Mouse (Mus musculus): ENCODE measurements around the gene Ripor2.

Ripor2 gene

DNA sequence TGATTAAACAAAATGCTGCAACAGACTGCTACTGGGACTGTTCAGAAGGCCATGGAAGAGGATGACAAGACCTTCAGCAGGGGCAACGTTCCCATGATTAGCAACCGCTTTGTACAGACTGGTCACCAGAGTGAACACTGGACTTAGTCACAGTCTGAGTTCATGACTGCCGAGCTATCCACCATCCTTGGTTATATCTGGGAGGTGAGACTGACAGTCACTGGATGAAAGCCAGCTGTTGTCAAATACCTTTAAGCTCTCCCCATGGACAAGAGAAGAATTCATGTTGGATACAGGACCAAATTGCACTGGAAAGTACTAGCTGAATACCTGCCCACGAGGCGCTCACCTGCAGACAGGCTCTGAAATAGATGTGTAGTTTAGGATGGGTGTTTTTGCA, 2.4 kb downstream of the Ripor2 start:
- DNase-seq (ENCODE audit: low spot score in 2 of 2) = no peak

DNA sequence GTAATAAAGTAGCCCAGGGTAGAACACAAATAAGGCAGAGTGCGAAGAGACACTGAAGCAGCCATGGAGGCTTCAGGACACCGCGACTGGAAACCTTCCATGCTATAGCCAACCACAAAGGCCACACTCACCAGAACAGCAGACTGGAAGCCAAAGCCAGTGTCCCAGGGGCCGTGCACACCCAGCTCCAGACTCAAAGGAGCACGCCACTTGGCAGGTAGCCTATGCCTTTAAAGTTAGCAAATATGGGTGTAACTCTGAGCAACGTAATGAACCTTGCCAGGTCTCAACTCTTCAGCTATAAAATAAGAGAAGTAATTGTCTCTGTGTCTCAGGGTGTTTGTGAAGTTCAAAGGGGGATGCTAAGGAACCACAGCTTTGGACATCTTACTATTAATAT, 2.9 kb downstream of the Ripor2 start:
- DNase-seq (ENCODE audit: low spot score in 2 of 2) = no peak

DNA sequence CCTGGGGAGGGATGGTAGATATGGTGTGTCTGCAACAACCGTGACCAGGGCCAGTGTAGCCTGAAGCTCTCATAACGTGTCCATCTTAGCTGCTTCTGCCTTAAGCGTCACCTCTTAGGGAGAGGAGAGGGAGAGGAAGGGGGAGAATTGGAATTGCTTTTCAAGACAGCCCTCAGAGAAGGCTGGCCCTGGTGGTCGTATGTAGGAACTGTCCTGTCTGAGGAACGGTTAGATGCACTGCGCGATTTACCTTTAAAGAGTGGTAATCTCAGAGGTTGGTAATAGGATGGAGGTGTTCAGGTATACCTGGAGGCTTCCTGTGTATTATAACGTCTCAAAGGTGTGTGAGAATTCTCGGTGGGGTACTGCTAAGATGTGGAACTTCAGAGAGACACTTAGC, 3.4 kb downstream of the Ripor2 start:
- DNase-seq (ENCODE audit: low spot score in 2 of 2) = no peak

DNA sequence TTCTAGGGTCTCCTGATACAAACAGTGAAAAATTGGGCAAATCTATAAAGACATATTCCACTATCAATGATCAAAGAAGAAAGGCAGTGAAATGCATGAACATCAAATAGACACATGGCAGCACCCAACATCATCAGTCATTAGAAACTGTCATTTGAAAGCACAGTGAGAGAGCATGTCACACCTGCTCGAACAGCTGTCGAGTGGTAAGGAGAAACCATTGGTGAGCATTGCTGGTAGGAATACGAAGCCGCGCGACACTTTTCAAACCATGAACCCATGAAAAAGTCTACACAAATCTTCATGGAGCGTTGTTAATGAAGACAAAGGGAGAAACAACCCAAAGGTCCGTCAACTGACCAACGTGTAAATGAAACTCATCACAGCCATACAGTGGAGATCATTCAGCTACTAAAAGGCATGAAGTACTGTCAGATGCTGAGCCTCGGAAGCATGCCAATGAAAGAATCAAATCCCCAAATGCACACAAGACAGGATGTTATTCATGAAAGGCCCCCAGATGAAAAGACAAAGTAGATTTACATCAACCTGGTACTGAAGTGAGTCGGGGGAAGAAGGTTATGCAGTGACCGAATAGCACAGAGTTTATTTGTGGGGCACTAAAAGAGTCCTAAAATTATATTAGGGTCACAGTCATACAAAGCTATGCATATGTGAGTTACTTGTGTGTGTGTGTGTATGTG, 5.4 kb downstream of the Ripor2 start:
- no peak for DNase-seq (ENCODE audit: low spot score in 2 of 2)

DNA sequence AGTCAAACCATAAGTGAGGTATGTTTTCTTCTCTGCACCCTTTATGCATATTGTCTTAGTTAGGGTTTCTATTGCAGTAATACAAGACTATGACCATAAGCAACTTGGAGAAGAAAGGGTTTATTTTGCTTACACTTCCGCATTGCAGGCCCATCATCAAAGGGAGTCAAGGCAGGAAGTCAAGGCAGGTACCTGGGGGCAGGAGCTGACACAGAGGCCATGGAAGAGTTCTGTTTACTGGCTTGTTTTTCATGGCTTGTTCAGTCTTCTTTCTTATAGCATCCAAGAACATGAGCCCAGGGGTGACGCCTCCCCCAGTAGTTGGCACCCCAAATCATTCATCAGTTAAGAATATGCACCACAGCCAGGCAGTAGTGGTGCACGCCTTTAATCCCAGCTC, 6.6 kb downstream of the Ripor2 start:
- no peak for DNase-seq (ENCODE audit: low spot score in 2 of 2)

DNA sequence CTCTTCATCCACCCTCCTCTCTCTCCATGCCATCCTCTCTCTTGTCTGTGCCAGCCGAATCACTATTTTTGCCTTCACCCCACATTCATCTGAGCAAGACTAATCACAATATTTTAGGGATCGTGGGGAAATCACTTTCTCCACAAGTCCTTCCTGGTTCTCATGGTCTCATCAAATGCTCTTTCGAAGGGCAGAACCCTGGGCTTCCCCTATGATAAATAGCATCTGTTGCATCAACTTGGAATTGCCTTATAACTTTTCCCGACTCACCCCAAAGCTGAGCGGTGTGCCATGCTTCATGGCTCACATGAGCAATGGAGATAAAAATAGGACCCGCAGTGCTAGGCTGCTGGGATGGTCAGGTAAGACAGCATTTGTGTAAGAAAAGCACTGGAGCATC, 9.7 kb downstream of the Ripor2 start:
- DNase-seq (ENCODE audit: low spot score in 2 of 2) = no peak

DNA sequence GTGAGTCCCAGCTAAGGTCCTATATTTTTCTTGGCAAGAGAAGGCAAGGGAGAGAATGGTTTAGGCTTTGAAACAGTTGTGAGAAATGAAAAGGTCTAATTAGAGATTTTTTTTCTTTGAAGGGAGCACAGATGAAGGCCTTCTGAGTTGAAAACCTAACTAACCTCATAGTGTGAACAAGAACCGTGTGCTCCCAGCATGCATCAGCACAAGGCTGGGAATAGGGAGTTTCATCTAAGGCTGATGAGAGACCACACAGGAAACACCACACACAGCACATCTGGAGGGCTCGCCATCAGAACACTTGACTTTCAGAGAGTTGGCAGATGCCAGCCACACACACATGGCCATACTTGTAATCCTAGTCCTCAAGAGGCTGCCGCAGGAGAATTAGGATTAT, 12.3 kb downstream of the Ripor2 start:
- no peak for DNase-seq (ENCODE audit: low spot score in 2 of 2)

DNA sequence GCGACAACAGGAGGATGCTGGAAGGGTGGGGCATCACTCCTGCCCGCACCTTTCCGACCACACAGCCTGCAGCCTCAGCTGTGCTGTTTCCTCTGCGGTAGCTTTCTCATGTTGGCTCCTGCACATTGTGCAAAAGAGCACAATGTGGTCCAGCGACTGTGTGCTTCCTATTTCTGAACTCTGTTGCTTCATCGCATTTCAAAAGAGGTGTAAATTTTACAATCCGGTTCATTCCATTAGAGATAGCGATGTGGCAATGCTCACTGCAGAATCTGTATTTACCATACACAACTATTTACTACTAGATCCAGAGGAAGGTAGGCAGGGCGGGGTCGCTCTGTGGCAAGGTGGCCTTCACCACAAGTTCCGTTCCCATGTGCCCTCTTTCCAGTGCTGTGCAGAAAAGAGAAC, 17.6 kb downstream of the Ripor2 start:
- no peak for DNase-seq (ENCODE audit: low spot score in 2 of 2)

DNA sequence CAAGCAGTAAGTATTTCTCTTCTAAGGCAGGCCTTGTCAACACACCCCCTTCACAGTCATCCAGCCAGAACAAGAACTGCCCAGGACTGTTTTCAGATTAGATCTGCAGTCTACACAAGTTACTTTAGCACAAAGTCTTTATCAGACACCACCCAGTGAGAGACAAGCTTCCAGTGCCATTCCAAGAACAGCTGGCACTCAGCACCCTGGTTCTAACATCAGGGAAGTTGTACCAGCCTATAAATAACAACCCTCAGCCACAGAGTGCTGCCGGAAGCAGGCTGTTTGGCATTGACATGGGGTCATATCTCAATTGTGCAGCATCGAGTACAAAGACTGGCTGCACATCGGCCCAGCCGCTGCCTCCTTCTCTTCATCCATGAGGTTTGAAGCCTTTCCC, 21.0 kb downstream of the Ripor2 start:
- DNase-seq (ENCODE audit: low spot score in 2 of 2) = no peak

DNA sequence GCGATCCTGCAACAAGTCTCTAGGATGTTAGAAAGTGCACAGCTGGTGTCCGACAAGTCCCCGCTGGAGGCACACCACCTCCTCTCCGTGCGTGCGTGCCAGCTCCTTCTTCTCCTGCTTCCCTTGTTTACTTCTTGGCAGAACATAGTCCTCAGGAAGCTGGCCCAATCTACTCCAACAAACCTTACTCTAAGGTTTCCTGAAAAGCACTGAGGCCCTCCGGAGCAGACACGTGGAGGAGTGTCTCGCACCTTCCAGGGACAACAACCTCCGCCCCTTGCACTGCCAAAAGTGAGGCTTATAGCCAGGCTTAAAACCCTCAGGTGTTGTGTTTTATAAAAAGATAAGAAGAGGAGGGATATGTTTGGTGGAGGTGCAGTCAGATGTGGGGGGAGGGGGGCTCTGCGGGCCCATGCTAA, 21.6 kb downstream of the Ripor2 start:
- DNase-seq (ENCODE audit: low spot score in 2 of 2) = no peak

DNA sequence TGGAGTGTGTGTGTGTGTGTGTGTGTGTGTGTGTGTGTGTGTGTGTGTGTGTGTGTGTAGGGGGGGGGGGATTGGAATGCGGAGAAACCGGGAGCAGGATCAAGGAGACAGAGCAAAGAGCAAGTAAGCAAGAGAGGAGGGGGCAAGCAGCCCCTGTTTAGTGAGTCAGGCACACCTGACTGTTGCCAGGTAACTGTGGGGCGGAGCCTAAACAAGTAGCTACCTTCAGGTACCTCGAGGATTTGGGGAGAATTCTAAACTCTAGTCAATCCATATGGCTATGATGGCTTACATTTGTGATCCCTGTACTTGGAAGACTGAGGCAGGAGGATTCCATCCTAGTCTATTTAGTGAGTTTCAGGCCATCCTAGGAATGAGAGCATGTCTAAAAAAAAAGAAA, 22.1 kb downstream of the Ripor2 start:
- DNase-seq (ENCODE audit: low spot score in 2 of 2) = no peak

DNA sequence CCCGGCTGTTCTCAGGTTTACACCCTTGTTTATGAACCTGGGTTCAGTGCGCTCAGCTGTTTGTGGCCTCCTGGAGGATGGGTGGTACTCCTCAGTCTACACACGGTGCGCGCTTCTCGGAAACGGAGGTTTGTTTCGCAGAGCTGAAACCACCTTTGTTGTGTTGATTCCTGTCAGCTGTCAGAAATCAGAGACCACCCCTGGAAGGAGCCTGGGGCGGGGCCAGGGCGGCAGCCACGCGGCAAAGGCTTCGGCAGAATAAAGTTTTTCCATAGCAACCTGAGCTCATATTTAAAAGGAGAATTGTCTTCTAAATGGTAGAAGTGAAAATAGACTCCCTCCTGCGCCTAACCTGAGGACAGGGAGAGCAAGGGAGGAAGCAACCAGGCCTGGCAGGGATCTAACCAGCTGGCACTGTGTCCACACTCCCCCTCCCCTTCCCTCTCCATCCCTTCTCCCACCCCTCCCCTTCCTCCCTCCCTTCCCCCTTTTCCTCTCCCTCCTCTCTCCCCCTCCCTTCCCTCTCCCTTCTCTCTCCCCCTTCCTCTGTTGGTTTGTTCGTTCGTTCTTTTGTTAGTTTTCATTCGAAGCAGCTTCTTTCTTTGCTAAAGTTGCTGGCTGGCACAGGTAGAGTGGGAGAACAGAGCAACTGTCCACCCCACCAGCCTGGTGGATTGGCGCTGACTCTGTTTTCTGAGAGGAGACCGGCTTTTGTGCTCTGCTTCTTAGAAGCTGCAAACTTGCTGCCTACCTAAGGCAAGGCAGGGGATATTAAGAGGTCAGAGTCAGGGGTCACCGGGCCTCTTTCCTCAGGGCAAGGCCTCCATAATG, 23.0 kb downstream of the Ripor2 start:
- no peak for DNase-seq (ENCODE audit: low spot score in 2 of 2)

DNA sequence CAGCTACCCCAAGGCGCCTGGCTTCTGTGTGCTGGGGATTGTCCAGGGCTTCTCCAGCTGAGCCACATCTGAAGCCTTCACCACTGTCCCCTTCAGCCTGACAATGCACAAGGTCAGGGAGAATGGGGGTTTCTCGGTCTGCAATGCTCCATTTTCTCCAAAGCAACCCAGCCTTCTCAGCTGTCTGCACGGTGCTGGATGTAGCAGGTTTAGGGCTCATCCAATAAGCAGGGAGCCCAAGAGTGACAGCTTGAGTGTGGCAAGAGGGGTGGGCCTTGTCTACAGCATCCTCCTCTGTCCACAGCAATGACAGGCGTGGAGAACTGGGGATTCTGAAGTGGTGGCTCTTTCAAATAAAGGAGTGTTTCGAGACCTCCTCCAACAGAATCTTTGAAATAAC, 23.8 kb downstream of the Ripor2 start:
- DNase-seq (ENCODE audit: low spot score in 2 of 2) = no peak

DNA sequence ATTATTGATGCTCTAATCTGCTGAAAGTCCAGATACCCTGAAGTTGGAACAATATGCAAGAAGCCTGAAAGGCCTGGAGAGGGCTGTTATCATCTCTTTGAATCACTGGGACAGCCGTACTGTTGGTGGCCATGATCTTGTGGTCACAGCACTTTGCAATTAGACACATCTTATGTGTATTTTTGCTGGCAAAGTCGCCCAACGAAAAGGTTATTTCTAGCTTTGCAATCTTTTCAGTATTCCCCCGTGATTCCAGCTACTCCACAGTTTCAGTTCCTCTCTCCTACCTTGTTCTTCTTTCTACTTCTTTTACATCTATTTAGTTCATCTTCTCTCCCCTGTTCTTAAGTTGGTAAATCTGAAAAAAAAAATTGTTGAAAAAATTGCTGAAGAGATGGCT, 26.0 kb downstream of the Ripor2 start:
- no peak for DNase-seq (ENCODE audit: low spot score in 2 of 2)

DNA sequence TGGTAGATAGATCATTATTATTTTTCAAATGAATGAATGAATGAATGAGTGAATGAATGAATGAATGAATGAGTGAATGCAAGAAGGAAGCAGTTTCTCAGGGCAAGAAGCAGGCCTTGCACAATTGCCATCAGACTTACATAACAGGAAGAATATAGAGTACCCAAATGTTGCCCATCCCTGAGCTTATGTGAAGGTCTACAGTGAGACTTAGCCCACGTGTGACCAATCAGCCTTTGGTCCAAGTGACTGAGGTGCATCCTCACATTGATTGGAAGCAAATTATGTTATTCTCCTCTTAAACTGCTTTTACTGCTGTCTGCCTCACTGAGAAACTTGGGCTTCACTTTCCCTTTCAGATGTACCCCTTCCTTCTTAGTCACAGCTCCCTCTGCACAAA, 26.7 kb downstream of the Ripor2 start:
- DNase-seq (ENCODE audit: low spot score in 2 of 2) = no peak

DNA sequence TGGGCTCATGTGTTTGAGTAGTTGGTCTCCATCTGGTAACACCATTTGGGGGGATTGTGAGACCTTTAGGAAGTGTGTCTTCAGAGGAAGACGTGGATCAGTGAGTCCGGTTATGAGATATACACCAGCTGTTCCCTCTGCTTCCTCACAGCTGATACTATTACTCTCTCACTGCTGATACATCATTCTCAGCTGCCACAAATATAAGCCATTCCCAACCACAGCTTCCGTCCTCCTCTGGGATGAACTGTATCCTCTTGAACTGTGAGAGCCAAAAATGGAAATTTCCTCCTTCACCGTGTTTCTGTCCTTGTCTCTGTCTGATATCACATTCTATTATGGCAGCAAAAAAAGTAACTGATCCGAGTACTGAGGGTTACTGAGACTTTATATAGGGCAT, 28.9 kb downstream of the Ripor2 start:
- no peak for DNase-seq (ENCODE audit: low spot score in 2 of 2)

DNA sequence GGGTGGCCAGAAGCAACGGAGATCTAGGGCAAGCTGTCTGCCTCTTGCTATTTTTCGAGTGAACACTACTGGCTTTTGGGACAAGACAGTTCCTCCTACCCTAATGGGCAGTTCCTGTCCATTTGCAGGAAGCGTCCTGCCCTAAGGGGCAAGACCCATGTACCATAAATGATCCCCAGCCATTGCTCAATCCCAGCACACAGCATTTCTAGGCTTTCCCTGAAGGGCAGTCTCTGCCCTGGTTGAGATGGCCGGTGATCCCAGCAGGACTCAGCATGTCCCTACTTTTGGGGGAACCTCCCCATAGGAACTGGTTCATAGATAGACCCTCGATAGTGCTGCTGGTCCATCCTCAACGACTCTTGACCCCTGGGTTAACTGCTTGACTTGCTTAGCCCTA, 31.0 kb downstream of the Ripor2 start:
- no peak for DNase-seq (ENCODE audit: low spot score in 2 of 2)

DNA sequence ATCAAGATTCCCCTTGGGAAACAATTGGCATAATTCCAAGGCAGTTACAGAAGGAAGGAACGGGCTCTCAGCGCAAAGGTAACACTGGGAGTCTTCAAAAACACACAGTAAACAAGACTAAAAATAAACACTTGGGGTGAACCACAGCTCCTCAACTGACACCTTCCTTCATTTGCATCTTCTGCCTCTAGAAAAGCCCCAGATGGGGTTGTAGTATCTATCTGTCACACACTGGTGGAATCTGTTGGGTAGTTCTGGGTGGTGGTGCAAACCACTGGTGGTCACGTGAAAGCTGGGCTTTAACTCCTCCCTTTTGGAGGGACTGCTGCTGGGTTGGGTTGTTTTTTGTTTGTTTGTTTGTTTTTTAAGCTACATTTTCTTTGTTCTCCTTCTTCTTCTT, 31.4 kb downstream of the Ripor2 start:
- no peak for DNase-seq (ENCODE audit: low spot score in 2 of 2)

DNA sequence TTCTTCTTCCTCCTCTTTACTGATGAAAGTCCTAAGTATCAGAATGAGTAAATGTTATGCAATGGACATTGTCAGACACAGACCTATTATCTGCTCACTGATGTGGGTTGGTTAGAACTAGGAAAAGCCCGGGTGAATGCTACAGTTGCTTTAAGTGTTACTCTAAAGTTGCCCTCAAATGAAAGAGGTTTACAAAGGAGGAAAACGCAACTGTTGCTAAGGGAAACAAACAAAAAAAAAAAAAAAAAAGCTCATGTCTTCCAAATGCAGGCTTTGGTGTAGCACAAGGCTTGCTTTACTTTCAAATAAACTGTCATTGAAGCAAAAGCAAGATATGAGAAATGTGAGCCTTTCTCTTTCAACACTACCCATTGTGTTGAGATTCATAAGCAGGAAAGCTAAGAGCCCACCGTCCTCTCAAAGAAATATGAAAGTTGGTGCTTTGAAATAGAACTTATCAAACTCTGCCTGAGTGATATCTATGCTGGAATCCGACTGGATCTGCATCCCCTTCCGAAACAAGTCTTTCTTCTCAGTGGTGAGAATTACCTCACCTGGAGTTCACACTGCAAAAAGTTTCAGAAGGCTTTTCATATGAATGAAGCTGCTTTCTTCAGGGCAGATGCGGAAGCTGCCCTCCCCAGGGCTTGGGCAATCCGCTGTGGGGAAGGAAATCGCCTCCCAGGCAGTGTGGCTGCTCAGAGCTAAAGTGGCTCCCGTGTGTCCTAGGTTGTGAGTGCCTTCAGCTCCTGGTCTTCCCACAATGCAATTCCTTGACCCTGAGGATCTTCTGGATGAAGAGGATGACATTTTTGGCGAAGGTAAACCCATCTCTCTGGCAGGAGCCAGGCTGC, 32.2 kb downstream of the Ripor2 start:
- no peak for DNase-seq (ENCODE audit: low spot score in 2 of 2)

DNA sequence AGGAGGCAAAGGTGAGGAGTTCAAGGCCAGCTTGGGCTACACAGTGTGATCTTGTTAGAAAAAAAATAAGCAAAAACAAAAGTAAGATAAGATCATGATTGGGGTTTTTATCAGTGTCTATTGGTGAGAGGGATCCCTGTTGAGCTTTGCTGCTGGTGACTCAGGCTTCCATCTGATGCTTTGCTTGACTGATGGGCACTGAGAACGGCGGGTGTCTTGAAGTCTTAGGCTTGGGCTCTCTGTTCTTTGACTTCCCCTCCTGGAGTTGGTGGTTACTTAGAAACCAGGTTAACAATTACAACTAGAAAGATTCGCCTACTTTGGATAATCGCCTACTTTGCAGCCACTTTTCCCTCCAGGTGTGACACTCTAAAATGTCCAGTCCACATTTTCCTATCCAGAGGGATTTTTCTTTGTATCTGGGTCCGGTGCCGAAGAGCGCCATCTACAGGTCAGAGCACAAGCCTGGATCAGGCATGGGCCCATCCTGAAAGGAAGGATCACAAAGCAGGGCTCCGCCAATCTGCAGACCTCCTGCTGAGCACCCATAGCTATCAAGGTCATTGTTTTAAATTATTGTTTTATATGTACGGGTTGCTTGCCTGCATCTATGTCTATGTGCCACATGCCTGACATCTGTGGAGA, 34.1 kb downstream of the Ripor2 start:
- no peak for DNase-seq (ENCODE audit: low spot score in 2 of 2)

DNA sequence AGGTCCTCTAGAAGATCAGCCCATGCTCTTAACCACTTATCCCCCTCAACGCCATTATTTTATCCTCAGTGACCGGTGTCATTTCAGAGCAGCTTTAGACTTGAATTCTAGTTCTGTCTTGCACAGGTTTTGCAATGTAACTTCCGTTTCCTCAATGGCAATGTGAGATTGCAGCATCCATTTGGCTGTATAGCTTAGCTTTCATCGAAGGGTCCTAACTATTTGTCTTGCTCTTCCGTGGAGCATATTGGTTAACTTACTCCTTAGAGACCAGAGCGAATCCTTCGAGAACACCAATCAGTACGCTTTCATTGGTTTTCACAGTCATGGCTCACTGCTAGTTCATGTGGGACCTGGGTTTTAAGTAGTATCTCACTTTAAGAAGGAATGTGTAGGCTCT, 34.7 kb downstream of the Ripor2 start:
- DNase-seq (ENCODE audit: low spot score in 2 of 2) = no peak

Measured in frontal cortex, postnatal 25 days (tissue).